Mouse (Mus musculus) liver, postnatal 0 days (tissue): ENCODE results near the gene Dcaf17.
A peak's percentile ranks its signal among the peaks of the same experiment; 100 is the strongest.

Experiments
- CTCF ChIP-seq: sonication (generic); IDR thresholded peaks from 2 replicates; pipeline ENCODE4 v1.5.1; 2016; ENCODE audit warnings: antibody characterized with exemption, low read depth
- EP300 ChIP-seq: IDR thresholded peaks from 2 replicates; pipeline ENCODE4 v1.6.1; 2016; ENCODE audit warnings: antibody characterized with exemption, low read depth, mild to moderate bottlenecking

- peak; percentile 61 for TF ChIP-seq CTCF
- TF ChIP-seq EP300, result no peak
Observed at GRCm38 (mm10) chr2:71055300-71056114, at the start of gene Dcaf17, which contains the start of gene Mettl8.
